Mouse (Mus musculus) kidney, embryonic 14.5 days (tissue): ENCODE measurements at regions not wholly inside any gene's neighbourhood (a gene's known extent, or its start where the extent isn't known, plus 50 kb on each side); places are given as distances from the start of the nearest gene placed in this dataset.

Experiments used
- ATAC-seq: fragments of 200-750 bp; cut with Nextera tagmentation; 2 replicates; pipeline ENCODE4 v1.8.0; 2017; ENCODE audit warnings: moderate number of reproducible peaks, mild to moderate bottlenecking, moderate TSS enrichment, moderate library complexity; ENCODE audit not compliant: low FRiP score, low TSS enrichment
- H3K27ac ChIP-seq: fragments of 300-500 bp; sonication (generic); 2 replicates; pipeline ENCODE4 v1.5.1; 2014; ENCODE audit warnings: low read depth, mild to moderate bottlenecking, low read length, moderate library complexity, mixed read lengths
- H3K27me3 ChIP-seq: fragments of 300-500 bp; sonication (generic); 2 replicates; pipeline ENCODE4 v1.6.1; 2014; ENCODE audit warnings: mild to moderate bottlenecking, low read length; ENCODE audit not compliant: control insufficient read depth, insufficient read depth
- H3K36me3 ChIP-seq: fragments of 300-500 bp; sonication (generic); 2 replicates; pipeline ENCODE4 v1.6.1; 2014; ENCODE audit warnings: low read length, mixed read lengths; ENCODE audit not compliant: control insufficient read depth, insufficient read depth
- H3K4me1 ChIP-seq: fragments of 300-500 bp; sonication (generic); 2 replicates; pipeline ENCODE4 v1.6.1; 2014; ENCODE audit warnings: low read length, mixed read lengths; ENCODE audit not compliant: control insufficient read depth, insufficient read depth
- H3K4me2 ChIP-seq: fragments of 300-500 bp; sonication (generic); replicated peaks from 2 replicates; pipeline ENCODE4 v1.6.1; 2014; ENCODE audit warnings: low read depth, mild to moderate bottlenecking, low read length
- H3K4me3 ChIP-seq: fragments of 300-500 bp; sonication (generic); 2 replicates; pipeline ENCODE4 v1.5.1; 2014; ENCODE audit warnings: mild to moderate bottlenecking, low read length
- H3K9ac ChIP-seq: fragments of 300-500 bp; sonication (generic); 2 replicates; pipeline ENCODE4 v1.6.1; 2014; ENCODE audit warnings: low read depth, mild to moderate bottlenecking, low read length, moderate library complexity
- H3K9me3 ChIP-seq: fragments of 300-500 bp; sonication (generic); 2 replicates; pipeline ENCODE4 v1.6.1; 2016; ENCODE audit warnings: low read length; ENCODE audit not compliant: control insufficient read depth
- WGBS: fragments of 180-500 bp; shearing (Covaris S2); extraction: QIAGEN DNeasy Blood & Tissue Kit; methylation state at CpG from one replicate; pipeline ENCODE4 v1.1.7; 2014; 5-methylcytosine and 5-hydroxymethylcytosine counted together

DNA sequence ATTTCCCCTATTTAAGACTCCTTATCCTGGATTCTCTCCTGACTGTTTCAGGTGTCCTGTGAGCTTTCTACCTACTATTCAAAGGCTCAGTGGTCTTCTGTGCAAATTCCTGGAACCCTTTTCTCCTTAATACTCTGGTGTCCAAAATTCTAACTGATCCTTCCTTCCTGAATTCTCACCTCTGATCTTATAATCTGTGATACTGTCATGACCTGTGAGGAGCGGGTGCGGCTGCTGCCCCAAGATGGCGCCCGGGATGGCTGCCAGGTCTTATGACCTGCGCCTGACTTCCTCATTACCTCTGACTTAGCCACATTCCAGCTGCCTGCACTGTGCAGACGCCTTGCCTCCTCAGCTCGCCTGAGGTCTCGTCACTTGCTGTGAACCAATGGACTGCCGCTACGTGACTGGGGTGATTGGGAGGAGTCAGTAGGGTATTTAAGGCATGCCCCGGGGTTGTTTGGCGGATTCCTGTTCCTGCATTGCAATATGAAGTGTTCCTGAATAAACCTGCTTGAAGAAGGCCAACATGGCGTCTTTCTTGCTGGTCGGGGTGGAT is 131.2 kb downstream of the Ptbp2 start:
- Histone ChIP-seq H3K4me2 (no peak overlapping the region), H3K9me3 (no peaks in the 10 kb centered on the region), H3K9ac (no peak overlapping the region), H3K36me3 (no peaks in the 10 kb centered on the region), H3K27me3 (no peaks in the 10 kb centered on the region), H3K4me1 (no peaks in the 10 kb centered on the region), H3K27ac (no peak overlapping the region), H3K4me3 (no peak overlapping the region)
- no peak for ATAC-seq
- WGBS = 93% methylated on average over 14 of the region's 14 CpGs

DNA sequence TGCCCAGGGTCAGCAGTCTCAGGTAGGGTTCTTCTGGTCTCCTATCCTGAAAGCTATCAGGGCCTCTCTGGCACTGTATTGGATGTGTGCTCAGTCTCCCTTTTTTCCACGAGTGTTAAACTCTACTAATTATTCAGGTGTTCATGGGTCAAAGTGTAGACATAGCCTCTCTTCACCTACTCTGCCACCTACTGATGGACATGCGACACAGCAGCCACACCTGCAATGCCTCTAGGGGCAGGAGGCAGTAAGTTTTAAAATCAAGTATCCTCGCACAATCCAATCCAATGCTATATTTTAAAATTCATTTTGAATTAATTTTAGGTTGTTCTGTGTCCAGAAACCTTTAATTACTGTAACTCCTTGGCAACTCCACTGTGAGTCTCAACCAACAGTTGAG is 145.6 kb downstream of the Ptbp2 start:
- Histone ChIP-seq H3K9ac (no peak overlapping the region), H3K4me2 (no peak overlapping the region), H3K4me1 (no peaks in the 10 kb centered on the region), H3K36me3 (no peaks in the 10 kb centered on the region), H3K27me3 (no peaks in the 10 kb centered on the region), H3K27ac (no peak overlapping the region), H3K9me3 (no peaks in the 10 kb centered on the region), H3K4me3 (no peak overlapping the region)
- no peak for ATAC-seq
- 70% methylated on average over 3 of the region's 3 CpGs for WGBS

DNA sequence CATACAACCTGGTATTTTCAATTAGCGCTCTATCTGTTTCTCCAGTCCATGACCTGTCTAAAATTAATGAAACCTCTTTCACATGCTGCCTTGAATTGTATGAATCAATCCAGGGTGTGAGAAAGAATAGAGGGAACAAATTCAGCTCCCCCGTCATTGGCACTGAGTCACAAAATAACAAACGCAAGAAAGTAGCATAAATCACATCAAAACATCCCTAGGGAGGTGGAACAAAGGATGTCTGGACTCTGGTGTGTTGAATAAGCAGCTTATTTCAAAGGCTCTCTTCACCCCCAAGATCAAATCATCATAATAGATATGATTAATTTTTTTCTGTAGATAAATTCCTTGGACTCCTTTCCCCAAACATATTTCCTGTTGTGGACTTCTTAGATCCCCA is 148.6 kb downstream of the Ptbp2 start:
- no peaks in the 10 kb centered on the region for H3K27me3 ChIP-seq
- no peaks in the 10 kb centered on the region for H3K9me3 ChIP-seq
- H3K36me3 ChIP-seq = no peaks in the 10 kb centered on the region
- no peaks in the 10 kb centered on the region for H3K4me1 ChIP-seq
- ATAC-seq = no peak
- H3K4me3 ChIP-seq = no peak overlapping the region
- no peak overlapping the region for H3K4me2 ChIP-seq
- WGBS = 54% methylated on average over 3 of the region's 3 CpGs
- no peak overlapping the region for H3K9ac ChIP-seq
- no peak overlapping the region for H3K27ac ChIP-seq

DNA sequence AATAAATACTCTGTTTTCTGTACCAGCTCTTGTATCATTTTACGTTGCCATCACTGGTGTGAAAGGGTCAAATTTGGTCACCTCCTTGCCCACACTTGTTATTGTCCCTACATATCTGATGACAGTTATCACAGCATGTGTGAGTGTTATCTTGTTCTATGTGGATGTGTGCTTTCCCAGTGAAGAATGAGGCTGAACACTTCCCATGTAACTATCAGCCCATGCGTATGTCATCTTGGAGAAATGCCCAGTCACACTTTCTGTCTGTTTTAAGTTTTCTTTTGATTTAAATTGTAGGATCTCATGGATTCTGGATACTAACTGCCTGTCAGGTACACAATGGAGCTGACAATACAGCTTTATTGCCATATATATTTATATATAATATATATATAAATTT is 150.8 kb downstream of the Ptbp2 start:
- no peaks in the 10 kb centered on the region for H3K9me3 ChIP-seq
- H3K27ac ChIP-seq = no peak overlapping the region
- no peak overlapping the region for H3K4me3 ChIP-seq
- WGBS = 87% methylated on average over 2 of the region's 2 CpGs
- H3K4me1 ChIP-seq = no peaks in the 10 kb centered on the region
- H3K27me3 ChIP-seq = no peaks in the 10 kb centered on the region
- H3K9ac ChIP-seq = no peak overlapping the region
- no peak overlapping the region for H3K4me2 ChIP-seq
- no peaks in the 10 kb centered on the region for H3K36me3 ChIP-seq
- no peak for ATAC-seq

DNA sequence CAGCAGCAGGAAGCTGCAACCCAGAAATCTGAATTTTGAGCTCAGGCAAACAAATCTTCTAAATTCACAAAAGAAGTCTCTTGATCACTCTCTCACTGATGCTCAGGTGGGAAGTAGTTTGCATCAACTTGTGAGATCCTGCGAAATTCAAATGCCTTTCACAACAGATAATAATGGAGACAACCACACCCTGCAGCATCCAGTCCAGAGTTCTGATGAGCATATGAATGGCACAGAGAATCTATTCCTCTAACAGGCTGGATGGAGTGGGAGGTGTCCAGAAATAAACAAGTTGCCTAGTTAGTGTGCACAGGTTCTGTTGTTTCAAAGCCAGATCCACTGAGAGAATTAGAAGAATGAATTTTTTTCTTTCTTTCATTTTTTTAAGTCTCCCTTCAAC is 178.2 kb downstream of the Ptbp2 start:
- WGBS = 79% methylated on average over 1 of the region's 1 CpGs
- Histone ChIP-seq H3K36me3 (no peaks in the 10 kb centered on the region), H3K4me3 (no peak overlapping the region), H3K4me1 (no peaks in the 10 kb centered on the region), H3K4me2 (no peak overlapping the region), H3K27ac (no peak overlapping the region), H3K27me3 (no peaks in the 10 kb centered on the region), H3K9me3 (no peaks in the 10 kb centered on the region), H3K9ac (no peak overlapping the region)
- no peak for ATAC-seq

DNA sequence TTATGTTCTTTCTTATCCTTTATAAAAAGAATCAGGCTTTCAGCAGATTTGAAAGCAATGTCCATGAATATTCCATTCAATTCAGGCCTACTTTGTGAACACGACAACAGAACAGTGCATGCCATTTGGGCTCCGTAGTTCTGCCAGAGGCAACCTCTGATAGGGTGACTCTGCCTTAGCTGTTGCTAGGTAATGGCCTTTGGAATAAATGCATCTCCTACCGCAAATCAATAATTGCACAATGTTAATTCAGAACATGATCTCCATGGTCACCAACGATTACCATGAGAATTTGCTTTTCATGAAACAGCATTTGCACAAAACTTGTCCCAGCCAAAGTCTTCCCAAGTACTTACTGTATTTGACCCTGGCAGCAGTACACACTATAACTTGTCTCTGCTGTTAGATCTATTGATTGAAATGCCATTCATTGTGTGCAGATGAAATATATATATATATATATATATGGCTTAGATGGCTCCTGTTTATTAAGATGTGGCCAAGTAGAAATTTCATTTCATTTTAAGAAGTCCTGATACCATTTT is 195.3 kb downstream of the Ptbp2 start:
- 89% methylated on average over 4 of the region's 4 CpGs for WGBS
- H3K4me1 ChIP-seq = no peaks in the 10 kb centered on the region

DNA sequence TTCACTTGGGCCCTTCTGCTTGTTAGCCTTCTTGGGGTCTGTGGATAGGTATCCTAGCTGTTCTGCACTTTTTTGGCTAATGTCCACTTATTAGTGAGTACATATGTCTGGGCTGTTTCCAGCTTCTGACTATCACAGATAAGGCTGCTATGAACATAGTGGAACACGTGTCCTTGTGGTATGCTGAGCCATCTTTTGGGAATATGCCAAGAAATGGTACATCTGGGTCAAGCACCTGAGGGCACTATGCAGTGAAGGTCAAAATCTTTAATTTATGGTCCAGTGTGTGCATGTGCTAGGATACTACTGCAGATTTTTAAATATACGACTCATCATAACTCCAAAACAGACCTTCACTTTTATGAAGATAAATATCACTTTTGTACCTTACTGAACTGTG is 196.3 kb downstream of the Ptbp2 start:
- no peak for ATAC-seq
- no peak overlapping the region for H3K4me2 ChIP-seq
- H3K4me3 ChIP-seq = no peak overlapping the region
- no peaks in the 10 kb centered on the region for H3K27me3 ChIP-seq
- H3K36me3 ChIP-seq = no peaks in the 10 kb centered on the region
- H3K27ac ChIP-seq = no peak overlapping the region
- no peaks in the 10 kb centered on the region for H3K4me1 ChIP-seq
- no peak overlapping the region for H3K9ac ChIP-seq
- 78% methylated on average over 2 of the region's 2 CpGs for WGBS
- H3K9me3 ChIP-seq = no peaks in the 10 kb centered on the region

More for the DNA sequence above, 195.3 kb downstream of the Ptbp2 start:
- no peak for ATAC-seq
- H3K4me3 ChIP-seq = no peak overlapping the region
- no peak overlapping the region for H3K4me2 ChIP-seq
- no peaks in the 10 kb centered on the region for H3K9me3 ChIP-seq
- H3K27me3 ChIP-seq = no peaks in the 10 kb centered on the region
- no peak overlapping the region for H3K27ac ChIP-seq
- no peaks in the 10 kb centered on the region for H3K36me3 ChIP-seq
- no peak overlapping the region for H3K9ac ChIP-seq

DNA sequence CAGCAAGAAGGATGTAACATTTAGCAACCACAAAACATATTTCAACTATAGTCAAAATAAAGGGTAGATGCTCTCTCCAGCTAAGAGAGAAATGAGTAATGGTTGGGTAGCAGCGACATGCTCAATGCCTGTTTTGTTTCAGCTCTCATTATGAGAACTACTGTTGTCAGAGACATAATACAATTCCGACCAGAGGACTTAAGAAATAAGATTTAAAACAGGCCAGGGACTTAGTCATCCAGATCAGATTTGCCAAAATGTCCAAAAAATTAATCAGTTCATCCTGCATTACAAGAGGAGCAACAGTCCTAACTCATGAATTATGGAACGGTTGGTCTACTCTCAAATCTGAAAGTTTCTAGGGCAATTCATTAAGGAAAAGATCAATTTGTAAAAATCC is 208.8 kb downstream of the Ptbp2 start:
- Histone ChIP-seq H3K36me3 (no peaks in the 10 kb centered on the region), H3K27ac (no peak overlapping the region), H3K9ac (no peak overlapping the region), H3K9me3 (no peaks in the 10 kb centered on the region), H3K4me2 (no peak overlapping the region), H3K4me1 (no peaks in the 10 kb centered on the region), H3K4me3 (no peak overlapping the region), H3K27me3 (no peaks in the 10 kb centered on the region)
- 86% methylated on average over 3 of the region's 3 CpGs for WGBS
- no peak for ATAC-seq

DNA sequence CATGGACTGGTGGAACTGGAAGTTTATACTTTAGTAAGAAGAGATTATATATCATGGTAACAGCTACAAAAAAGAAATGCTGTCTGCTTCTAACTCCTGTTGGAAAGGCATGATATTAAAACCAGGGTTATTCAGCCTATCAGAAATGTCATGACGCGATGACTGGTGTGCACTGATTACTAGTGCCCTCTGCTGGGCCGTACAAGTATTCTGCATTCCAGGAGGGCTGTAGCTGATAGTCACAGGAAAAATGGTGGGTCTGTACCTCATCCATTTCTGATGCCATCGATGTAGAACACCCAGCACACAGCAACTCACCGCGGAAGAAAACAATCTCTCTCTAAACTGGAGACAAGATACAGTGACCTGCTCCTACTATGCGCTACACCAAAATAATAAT is 246.4 kb downstream of the Ptbp2 start:
- WGBS = 79% methylated on average over 7 of the region's 7 CpGs
- Histone ChIP-seq H3K4me1 (no peaks in the 10 kb centered on the region), H3K27ac (no peak overlapping the region), H3K4me3 (no peak overlapping the region), H3K36me3 (no peaks in the 10 kb centered on the region), H3K4me2 (no peak overlapping the region), H3K9me3 (no peaks in the 10 kb centered on the region), H3K27me3 (no peaks in the 10 kb centered on the region), H3K9ac (no peak overlapping the region)
- no peak for ATAC-seq
